Mouse (Mus musculus): ENCODE results near the gene Vmn1r18. TPM values are rescaled to one million over a fixed set of nuclear protein-coding genes. Genes with fewer than 3 reads are reported as not detected.
"Not testable (repeated sequence)": the region's sequence is repeated elsewhere in the genome, so short reads cannot be mapped to it uniquely, and the experiment has no call there.

Vmn1r18 gene
- polyA plus RNA-seq (2014; fragmentation: Nextera tagmentation; extraction: Ambion mirVana), result not detected in 2 replicates

DNA sequence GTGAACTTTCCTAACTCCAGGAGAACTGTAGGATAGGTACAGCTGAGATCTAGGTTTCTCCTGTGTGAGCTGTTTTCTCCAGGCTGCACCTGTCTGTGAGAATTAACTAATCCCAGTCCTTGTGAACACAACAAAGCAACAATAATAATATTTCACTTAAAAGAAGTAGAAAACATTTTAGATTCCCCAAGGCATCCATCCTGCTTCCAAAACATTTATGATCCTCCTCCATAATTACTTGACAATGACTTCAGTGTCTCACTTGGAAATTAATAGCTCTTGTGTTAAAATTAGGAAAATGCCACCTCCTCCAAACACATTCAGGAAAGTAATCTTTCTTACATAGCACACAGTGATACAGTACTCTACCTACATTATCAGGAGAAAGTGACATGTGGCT is at the start of gene Vmn1r18:
Vmn1r18 (minus strand) TSS at position 101 of the 400 bp plus-strand sequence.
- Histone ChIP-seq H3K36me3 (ENCODE audit: control insufficient read depth, insufficient read depth, low read length) (no peaks in the 10 kb centered on the region), H3K9ac (ENCODE audit: low read depth, low read length) (no peak within 1 kb of the TSS), H3K27ac (ENCODE audit: low read depth, low read length) (no peak within 1 kb of the TSS), H3K4me3 (ENCODE audit: low read depth, low read length) (no peak within 1 kb of the TSS), H3K4me1 (replicated peaks; ENCODE audit: control insufficient read depth, insufficient read depth, low read length) (no peaks in the 10 kb centered on the region), H3K4me2 (no peak within 1 kb of the TSS), H3K9me3 (ENCODE audit: control insufficient read depth, low read length) (no peaks in the 10 kb centered on the region), H3K27me3 (replicated peaks; ENCODE audit: control insufficient read depth, insufficient read depth, low read length) (no peaks in the 10 kb centered on the region)
- DNase-seq (ENCODE audit: low spot score), result no peak
- no peak for ATAC-seq (replicated peaks; ENCODE audit: low FRiP score)

DNA sequence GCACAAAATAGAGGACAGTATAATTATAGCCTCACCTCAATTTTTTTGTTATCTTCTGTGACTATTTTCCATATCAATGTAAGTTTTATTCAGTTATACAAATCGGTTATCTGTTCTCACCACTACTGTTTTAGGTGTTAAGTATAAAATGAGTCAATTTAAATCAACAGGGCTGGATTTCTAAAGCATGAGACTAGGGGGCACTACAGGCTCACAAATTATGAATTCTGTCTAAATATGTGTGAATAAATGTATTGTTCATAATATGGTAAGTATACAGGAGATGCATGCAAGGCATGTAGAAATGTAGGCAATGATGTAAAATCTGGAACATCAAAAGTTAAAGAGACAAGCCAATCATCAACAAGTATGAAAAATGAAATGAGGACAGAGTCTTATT is 35.6 kb upstream of the Vmn1r18 start:
- DNase-seq (ENCODE audit: low spot score) (no peak), ATAC-seq (replicated peaks; ENCODE audit: low FRiP score) (no peak)
- 67% methylated on average over 1 of the region's 1 CpGs for whole genome bisulfite sequencing

DNA sequence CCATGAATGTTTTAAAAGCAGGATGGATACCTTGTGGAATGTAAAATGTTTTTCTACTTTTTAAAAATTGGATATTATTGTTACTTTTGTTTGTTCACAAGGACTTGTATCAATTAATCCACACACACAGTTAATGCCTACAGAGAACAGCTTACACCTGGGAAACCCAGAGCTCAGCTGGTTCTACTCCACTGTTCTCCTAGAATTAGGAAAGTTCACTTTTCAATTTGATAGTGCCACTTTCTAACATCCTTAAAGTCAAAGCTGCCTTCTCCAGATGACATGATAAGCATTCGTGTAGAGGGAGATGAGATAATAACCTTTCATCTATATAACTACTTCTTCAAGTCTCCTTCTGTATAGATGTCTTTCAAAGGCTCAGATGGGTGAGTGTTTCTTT is 33.0 kb upstream of the Vmn1r18 start, which contains the start of gene Vmn1r20:
Vmn1r20 (plus strand) TSS at position 301 of the 400 bp plus-strand sequence.
- no peaks in the 10 kb centered on the region for H3K27me3 ChIP-seq (replicated peaks; ENCODE audit: control insufficient read depth, insufficient read depth, low read length)
- no peak within 1 kb of the TSS for H3K4me2 ChIP-seq
- H3K9me3 ChIP-seq (ENCODE audit: control insufficient read depth, low read length), result no peaks in the 10 kb centered on the region
- H3K9ac ChIP-seq (ENCODE audit: low read depth, low read length), result no peak within 1 kb of the TSS
- ATAC-seq (replicated peaks; ENCODE audit: low FRiP score), result no peak
- no peaks in the 10 kb centered on the region for H3K4me1 ChIP-seq (replicated peaks; ENCODE audit: control insufficient read depth, insufficient read depth, low read length)
- 43% methylated on average over 1 of the region's 1 CpGs for WGBS
- H3K27ac ChIP-seq (ENCODE audit: low read depth, low read length), result no peak within 1 kb of the TSS
- H3K36me3 ChIP-seq (ENCODE audit: control insufficient read depth, insufficient read depth, low read length), result no peaks in the 10 kb centered on the region
- no peak within 1 kb of the TSS for H3K4me3 ChIP-seq (ENCODE audit: low read depth, low read length)
- DNase-seq (ENCODE audit: low spot score), result no peak

More for the DNA sequence above, 35.6 kb upstream of the Vmn1r18 start:
- no peaks in the 10 kb centered on the region for H3K27me3 ChIP-seq (replicated peaks; ENCODE audit: control insufficient read depth, insufficient read depth, low read length)
- H3K4me1 ChIP-seq (replicated peaks; ENCODE audit: control insufficient read depth, insufficient read depth, low read length), result no peaks in the 10 kb centered on the region
- H3K27ac ChIP-seq (ENCODE audit: low read depth, low read length), result no peak overlapping the region
- H3K4me3 ChIP-seq (ENCODE audit: low read depth, low read length), result no peak overlapping the region
- no peak overlapping the region for H3K9ac ChIP-seq (ENCODE audit: low read depth, low read length)
- H3K9me3 ChIP-seq (ENCODE audit: control insufficient read depth, low read length), result no peaks in the 10 kb centered on the region
- H3K4me2 ChIP-seq, result no peak overlapping the region
- H3K36me3 ChIP-seq (ENCODE audit: control insufficient read depth, insufficient read depth, low read length), result no peaks in the 10 kb centered on the region

DNA sequence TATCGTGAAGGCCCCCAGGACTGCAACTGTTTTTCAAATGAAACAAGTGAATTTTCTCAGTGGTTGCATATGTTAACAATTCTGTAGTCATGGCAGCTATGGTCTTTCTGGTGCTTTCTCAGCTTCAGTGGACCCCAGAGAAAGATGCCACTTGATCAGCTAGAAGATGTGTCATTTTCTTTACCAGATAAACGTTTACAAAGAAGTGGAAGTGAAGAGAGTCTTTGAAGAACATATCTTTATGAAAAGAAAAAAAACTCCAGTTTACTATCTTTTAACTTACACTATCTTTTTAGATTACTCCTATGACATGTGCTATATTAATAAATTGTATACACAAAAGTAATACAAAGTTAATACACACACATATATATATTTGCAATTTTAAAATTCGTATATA is 7.9 kb upstream of the Vmn1r18 start, which contains the start of gene Vmn1r19:
Vmn1r19 (plus strand) TSS at position 301 of the 400 bp plus-strand sequence.
- not testable (repeated sequence) for H3K4me2 ChIP-seq; ATAC-seq (replicated peaks; ENCODE audit: low FRiP score); H3K9me3 ChIP-seq (ENCODE audit: control insufficient read depth, low read length); H3K4me3 ChIP-seq (ENCODE audit: low read depth, low read length); H3K36me3 ChIP-seq (ENCODE audit: control insufficient read depth, insufficient read depth, low read length); DNase-seq (ENCODE audit: low spot score); H3K27ac ChIP-seq (ENCODE audit: low read depth, low read length); H3K4me1 ChIP-seq (replicated peaks; ENCODE audit: control insufficient read depth, insufficient read depth, low read length); H3K27me3 ChIP-seq (replicated peaks; ENCODE audit: control insufficient read depth, insufficient read depth, low read length); H3K9ac ChIP-seq (ENCODE audit: low read depth, low read length)
- WGBS, result 54% methylated on average over 3 of the region's 3 CpGs

DNA sequence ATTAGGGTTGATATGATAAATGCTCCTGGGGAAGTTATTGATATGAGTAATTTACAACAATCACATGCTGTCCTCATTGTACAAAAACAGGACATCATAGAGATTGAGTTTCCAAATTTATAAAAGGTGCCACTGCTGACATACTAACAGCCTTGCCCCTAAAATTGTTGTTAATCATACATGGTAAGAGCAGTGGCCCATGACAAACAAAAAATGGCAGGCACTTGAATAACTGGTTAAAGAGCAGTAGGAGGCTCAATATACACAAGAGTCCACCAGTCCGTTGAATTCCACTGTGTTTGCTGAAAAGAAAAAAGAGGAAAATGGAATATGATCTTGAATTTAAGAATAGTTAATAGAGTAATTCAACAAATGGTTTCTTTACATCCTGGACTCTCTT is 28.1 kb downstream of the Vmn1r18 start:
- Histone ChIP-seq H3K9me3 (ENCODE audit: control insufficient read depth, low read length) (no peaks in the 10 kb centered on the region), H3K4me2 (no peak overlapping the region), H3K4me1 (replicated peaks; ENCODE audit: control insufficient read depth, insufficient read depth, low read length) (no peaks in the 10 kb centered on the region), H3K36me3 (ENCODE audit: control insufficient read depth, insufficient read depth, low read length) (no peaks in the 10 kb centered on the region), H3K9ac (ENCODE audit: low read depth, low read length) (no peak overlapping the region), H3K4me3 (ENCODE audit: low read depth, low read length) (no peak overlapping the region), H3K27ac (ENCODE audit: low read depth, low read length) (no peak overlapping the region), H3K27me3 (replicated peaks; ENCODE audit: control insufficient read depth, insufficient read depth, low read length) (no peaks in the 10 kb centered on the region)
- ATAC-seq (replicated peaks; ENCODE audit: low FRiP score) (no peak), DNase-seq (ENCODE audit: low spot score) (no peak)
- WGBS, result 83% methylated on average over 1 of the region's 1 CpGs

DNA sequence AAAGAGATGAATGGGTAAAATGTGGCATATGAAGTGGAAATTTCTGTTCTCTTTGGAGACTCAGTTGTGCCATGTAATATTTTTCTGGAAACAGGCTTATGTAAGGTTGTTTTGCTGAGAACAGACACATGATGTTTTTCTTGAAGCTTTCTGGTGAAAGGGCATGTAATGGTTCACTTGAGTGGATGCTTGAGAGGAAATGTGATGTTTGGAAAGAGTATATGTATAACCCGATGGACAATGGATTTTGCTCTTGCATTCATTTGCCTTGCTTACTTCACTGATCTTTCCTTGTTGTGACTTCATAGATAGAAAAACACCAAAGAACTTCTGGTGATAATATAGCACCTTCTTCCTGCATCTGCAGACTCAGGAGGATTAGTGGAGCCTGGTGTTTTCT is 29.7 kb downstream of the Vmn1r18 start:
- 90% methylated on average over 1 of the region's 1 CpGs for WGBS
- not testable (repeated sequence) for H3K9me3 ChIP-seq (ENCODE audit: control insufficient read depth, low read length); DNase-seq (ENCODE audit: low spot score); H3K36me3 ChIP-seq (ENCODE audit: control insufficient read depth, insufficient read depth, low read length); H3K9ac ChIP-seq (ENCODE audit: low read depth, low read length); H3K27me3 ChIP-seq (replicated peaks; ENCODE audit: control insufficient read depth, insufficient read depth, low read length); ATAC-seq (replicated peaks; ENCODE audit: low FRiP score); H3K4me2 ChIP-seq; H3K4me1 ChIP-seq (replicated peaks; ENCODE audit: control insufficient read depth, insufficient read depth, low read length); H3K27ac ChIP-seq (ENCODE audit: low read depth, low read length); H3K4me3 ChIP-seq (ENCODE audit: low read depth, low read length)

DNA sequence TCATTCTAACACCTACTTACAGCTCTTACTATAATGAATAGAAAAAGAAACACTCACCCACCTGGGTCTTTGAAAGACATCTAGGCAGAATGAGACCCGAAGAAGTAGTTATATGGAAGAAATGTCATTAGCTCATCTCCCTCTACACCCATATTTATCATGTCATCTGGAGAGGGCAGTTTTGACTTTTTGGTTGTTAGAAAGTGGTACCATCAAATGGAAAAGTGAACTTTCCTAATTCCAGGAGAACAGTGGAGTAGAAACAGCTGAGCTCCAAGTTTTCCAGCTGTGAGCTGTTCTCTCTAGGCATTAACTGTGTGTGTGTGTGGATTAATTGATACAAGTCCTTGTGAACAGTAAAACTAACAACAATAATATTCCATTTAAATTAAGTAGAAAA is 32.0 kb downstream of the Vmn1r18 start, which contains the start of gene Vmn1r17:
Vmn1r17 (minus strand) TSS at position 101 of the 400 bp plus-strand sequence.
- ATAC-seq (replicated peaks; ENCODE audit: low FRiP score), result no peak
- no peak within 1 kb of the TSS for H3K27ac ChIP-seq (ENCODE audit: low read depth, low read length)
- no peaks in the 10 kb centered on the region for H3K36me3 ChIP-seq (ENCODE audit: control insufficient read depth, insufficient read depth, low read length)
- H3K9ac ChIP-seq (ENCODE audit: low read depth, low read length), result no peak within 1 kb of the TSS
- no peak within 1 kb of the TSS for H3K4me2 ChIP-seq
- H3K4me1 ChIP-seq (replicated peaks; ENCODE audit: control insufficient read depth, insufficient read depth, low read length), result no peaks in the 10 kb centered on the region
- no peaks in the 10 kb centered on the region for H3K9me3 ChIP-seq (ENCODE audit: control insufficient read depth, low read length)
- no peaks in the 10 kb centered on the region for H3K27me3 ChIP-seq (replicated peaks; ENCODE audit: control insufficient read depth, insufficient read depth, low read length)
- no peak for DNase-seq (ENCODE audit: low spot score)
- WGBS, result 79% methylated on average over 1 of the region's 1 CpGs
- no peak within 1 kb of the TSS for H3K4me3 ChIP-seq (ENCODE audit: low read depth, low read length)

DNA sequence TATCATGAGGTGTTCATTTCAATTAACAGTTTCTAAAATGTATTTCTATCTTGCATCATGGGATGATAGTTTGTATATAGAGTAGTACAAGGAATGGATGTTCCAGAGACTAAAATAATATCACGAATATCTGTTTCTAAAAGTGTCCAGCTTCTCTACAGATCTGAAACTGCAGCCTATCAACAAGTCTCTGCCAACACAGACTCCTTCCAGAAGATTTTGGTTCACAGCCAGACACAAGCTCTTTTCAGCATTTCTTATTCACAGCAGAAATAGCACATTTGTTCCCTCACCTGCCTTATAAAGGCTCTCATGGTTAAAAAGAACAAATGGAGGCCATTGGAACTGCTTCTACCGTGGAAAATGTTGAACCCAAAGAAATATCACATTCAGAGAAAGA is 38.7 kb downstream of the Vmn1r18 start:
- H3K4me1 ChIP-seq (replicated peaks; ENCODE audit: control insufficient read depth, insufficient read depth, low read length), result no peaks in the 10 kb centered on the region
- no peaks in the 10 kb centered on the region for H3K27me3 ChIP-seq (replicated peaks; ENCODE audit: control insufficient read depth, insufficient read depth, low read length)
- no peak overlapping the region for H3K4me2 ChIP-seq
- H3K4me3 ChIP-seq (ENCODE audit: low read depth, low read length), result no peak overlapping the region
- 63% methylated on average over 2 of the region's 2 CpGs for WGBS
- H3K9me3 ChIP-seq (ENCODE audit: control insufficient read depth, low read length), result no peaks in the 10 kb centered on the region
- H3K9ac ChIP-seq (ENCODE audit: low read depth, low read length), result no peak overlapping the region
- ATAC-seq (replicated peaks; ENCODE audit: low FRiP score) (no peak), DNase-seq (ENCODE audit: low spot score) (no peak)
- H3K27ac ChIP-seq (ENCODE audit: low read depth, low read length), result no peak overlapping the region
- H3K36me3 ChIP-seq (ENCODE audit: control insufficient read depth, insufficient read depth, low read length), result no peaks in the 10 kb centered on the region

DNA sequence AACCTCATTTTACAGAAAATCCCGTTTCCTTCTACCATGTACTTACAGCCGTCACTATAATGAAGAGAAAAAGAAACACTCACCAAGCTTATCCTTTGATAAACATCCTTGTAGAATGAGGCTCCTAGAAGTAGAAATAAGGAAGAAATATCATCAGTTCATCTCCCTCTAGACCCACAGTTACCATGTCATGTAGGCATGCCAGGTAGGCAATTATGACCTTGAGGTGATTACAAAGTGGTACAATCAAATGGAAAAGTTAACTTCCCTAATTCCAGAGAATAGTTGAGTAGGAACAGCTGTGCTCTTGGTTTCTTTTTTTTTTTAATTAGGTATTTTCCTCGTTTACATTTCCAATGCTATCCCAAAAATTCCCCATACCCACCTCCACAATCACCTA is 66.2 kb downstream of the Vmn1r18 start, which contains the start of gene Vmn1r16:
Vmn1r16 (minus strand) TSS at position 101 of the 400 bp plus-strand sequence.
- DNase-seq (ENCODE audit: low spot score) (no peak), ATAC-seq (replicated peaks; ENCODE audit: low FRiP score) (no peak)
- H3K4me3 ChIP-seq (ENCODE audit: low read depth, low read length), result no peak within 1 kb of the TSS
- no peak within 1 kb of the TSS for H3K27ac ChIP-seq (ENCODE audit: low read depth, low read length)
- H3K36me3 ChIP-seq (ENCODE audit: control insufficient read depth, insufficient read depth, low read length), result no peaks in the 10 kb centered on the region
- H3K9me3 ChIP-seq (ENCODE audit: control insufficient read depth, low read length), result no peaks in the 10 kb centered on the region
- no peaks in the 10 kb centered on the region for H3K4me1 ChIP-seq (replicated peaks; ENCODE audit: control insufficient read depth, insufficient read depth, low read length)
- no peak within 1 kb of the TSS for H3K4me2 ChIP-seq
- H3K9ac ChIP-seq (ENCODE audit: low read depth, low read length), result no peak within 1 kb of the TSS
- 68% methylated on average over 3 of the region's 3 CpGs for WGBS
- no peaks in the 10 kb centered on the region for H3K27me3 ChIP-seq (replicated peaks; ENCODE audit: control insufficient read depth, insufficient read depth, low read length)
